Mouse (Mus musculus): ENCODE measurements around the gene Ccl21b.
"Not testable (repeated sequence)": the region's sequence is repeated elsewhere in the genome, so short reads cannot be mapped to it uniquely, and the experiment has no call there.

Ccl21b gene

DNA sequence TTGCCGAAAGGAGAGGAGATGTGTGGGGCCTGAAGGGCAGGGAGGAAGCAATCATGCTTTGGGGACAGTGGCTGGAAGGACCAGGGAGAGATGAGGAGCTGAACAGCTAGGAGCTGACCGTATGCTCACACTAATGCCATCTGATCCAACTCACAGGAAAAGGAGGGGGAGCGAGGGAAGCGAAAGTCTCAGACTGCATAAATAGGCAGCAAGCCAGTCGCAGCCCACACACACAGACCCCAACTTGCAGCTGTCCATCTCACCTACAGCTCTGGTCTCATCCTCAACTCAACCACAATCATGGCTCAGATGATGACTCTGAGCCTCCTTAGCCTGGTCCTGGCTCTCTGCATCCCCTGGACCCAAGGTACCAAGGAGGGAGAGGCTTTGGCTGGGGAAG, at the start of gene Ccl21b:
Gene Ccl21b, plus strand, starts transcription at position 301 of the 400 bp plus-strand sequence.
- DNase-seq (ENCODE audit: low spot score in 2 of 2), result not testable (repeated sequence)

DNA sequence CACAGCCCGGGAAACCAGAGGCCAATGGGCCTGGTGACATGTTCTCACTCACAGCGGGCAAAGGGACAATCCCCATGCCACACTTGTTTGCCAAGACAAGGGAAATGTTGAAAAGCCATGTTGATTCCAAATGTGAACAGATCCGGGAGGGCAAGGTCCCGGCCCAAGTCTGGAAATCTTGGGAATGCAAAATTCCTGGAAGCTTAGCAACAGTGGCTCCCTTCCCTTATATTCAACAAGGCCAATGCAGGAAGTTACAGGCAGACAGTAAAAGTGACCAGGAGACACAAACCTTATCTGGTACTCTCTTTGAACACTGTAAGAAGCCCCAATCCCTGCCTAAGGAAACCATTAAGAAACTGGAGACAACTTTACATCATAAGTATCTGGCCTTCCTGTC, 15.2 kb upstream of the Ccl21b start, which contains the start of gene Gm10600:
Gene Gm10600, plus strand, starts transcription at position 301 of the 400 bp plus-strand sequence.
- not testable (repeated sequence) for DNase-seq (ENCODE audit: low spot score in 2 of 2)

DNA sequence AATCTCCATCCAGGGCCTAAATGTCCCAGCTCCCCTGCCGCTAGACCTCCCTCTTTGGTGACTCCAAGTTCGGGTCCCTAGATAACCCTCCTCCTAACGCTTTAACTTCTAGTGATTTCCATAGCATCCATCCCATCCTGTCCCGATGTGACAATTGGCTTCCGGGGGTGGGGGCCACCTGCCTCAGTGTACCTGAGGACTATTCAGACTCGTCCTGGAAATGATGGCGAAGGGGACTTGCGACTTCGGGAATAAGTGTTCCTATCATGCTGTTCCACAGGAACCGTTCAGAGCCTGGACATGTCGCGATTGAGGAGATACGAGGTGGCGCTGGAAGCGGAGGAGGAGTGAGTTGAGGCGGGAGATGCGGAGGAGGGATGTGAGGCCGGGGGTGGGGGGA, 38.4 kb downstream of the Ccl21b start, which contains the start of gene Gm21953:
Gene Gm21953, plus strand, starts transcription at position 301 of the 400 bp plus-strand sequence.
- not testable (repeated sequence) for DNase-seq (ENCODE audit: low spot score in 2 of 2)
